Mouse (Mus musculus) left cerebral cortex, adult 2 months (tissue): ENCODE results near the gene Hacd3. TPM values are rescaled to one million over a fixed set of nuclear protein-coding genes. Genes with fewer than 3 reads are reported as not detected.

Experiments
- DNase-seq, 2 experiments: peaks; one replicate each; pipeline ENCODE4 v3.0.0; 2021 to 2022; ENCODE audit warnings: low spot score in 2 of 2, mixed read lengths in 1 of 2; ENCODE audit errors: extremely low spot score in 1 of 2
- H3K27ac ChIP-seq: fragments of 200-600 bp; 2 replicates; pipeline ENCODE4 v1.8.1; 2022
- H3K4me3 ChIP-seq: fragments of 200-600 bp; 2 replicates; pipeline ENCODE4 v1.8.1; 2022
- CTCF ChIP-seq: fragments of 200-600 bp; IDR thresholded peaks from 2 replicates; pipeline ENCODE4 v1.8.1; 2022; ENCODE audit warnings: antibody characterized with exemption, mild to moderate bottlenecking, moderate library complexity
- intact Hi-C: fragments of 180-260 bp; cut with DNase I; formaldehyde crosslinking; loops from one replicate; pipeline ENCODE4 v1.15.1; 2025
- total RNA-seq, 2 experiments: library from RNA; stranded (reverse); gene quantifications; 2 replicates each; pipeline ENCODE4 v1.2.3; 2021

Gene Hacd3
- total RNA-seq, 2 experiments from 2014 or later = 148 to 158 TPM

- H3K4me3 ChIP-seq = no peak overlapping the region
Measured at GRCm38 (mm10) chr9:64985037-64985794, 36.3 kb downstream of the Hacd3 start.

GRCm38 (mm10) chr9:64981904-64982303 lies 39.6 kb downstream of the Hacd3 start:
- Histone ChIP-seq H3K27ac (no peak overlapping the region), H3K4me3 (no peak overlapping the region)
- DNase-seq = no peak
- no peak for TF ChIP-seq CTCF
- intact Hi-C loops = no loop called here

More at GRCm38 (mm10) chr9:64985037-64985794, 36.3 kb downstream of the Hacd3 start:
- peak overlapping the region; percentile 50; the same call in 1 of the 2 replicates for H3K27ac ChIP-seq
- intact Hi-C loops = no loop called here
- no peak for DNase-seq
- TF ChIP-seq CTCF = no peak

GRCm38 (mm10) chr9:64980548-64980947 lies 40.9 kb downstream of the Hacd3 start:
- Histone ChIP-seq H3K27ac (no peak overlapping the region), H3K4me3 (no peak overlapping the region)
- intact Hi-C loops = no loop called here
- no peak for TF ChIP-seq CTCF
- no peak for DNase-seq

- DNase-seq = no peak
- intact Hi-C loops = loop anchor here (2.0 to 5.0 kb wide), 4 partner anchors 58 to 679 kb away; partner anchors contain the start of genes Dis3l and Tipin
- no peak for TF ChIP-seq CTCF
- Histone ChIP-seq H3K4me3 (peak overlapping the region; percentile 77), H3K27ac (peak overlapping the region; percentile 69)
Measured at GRCm38 (mm10) chr9:64960978-64961320, 60.5 kb downstream of the Hacd3 start.

GRCm38 (mm10) chr9:64960117-64960977 lies 61.1 kb downstream of the Hacd3 start, which contains the start of gene Ints14:
TSS of gene Ints14 (plus strand) at chr9:64960905.
- DNase-seq = peak; percentile 94 to 96
- peak within 1 kb of the TSS; percentile 77 for H3K4me3 ChIP-seq
- TF ChIP-seq CTCF = peak; percentile 88
- peak within 1 kb of the TSS; percentile 69 for H3K27ac ChIP-seq
- intact Hi-C loops = loop anchor here (2.0 to 5.0 kb wide), 4 partner anchors 58 to 678 kb away; partner anchors contain the start of genes Dis3l and Tipin

- H3K4me3 ChIP-seq = no peak overlapping the region
- no peak for TF ChIP-seq CTCF
- intact Hi-C loops = no loop called here
- H3K27ac ChIP-seq = no peak overlapping the region
- DNase-seq = no peak
Measured at GRCm38 (mm10) chr9:64957276-64957675, 64.2 kb downstream of the Hacd3 start.

- no peak for DNase-seq
- TF ChIP-seq CTCF = no peak
- Histone ChIP-seq H3K27ac (peak overlapping the region; percentile 34; the same call in 1 of the 2 replicates), H3K4me3 (peak overlapping the region; percentile 7; the same call in 1 of the 2 replicates)
- intact Hi-C loops = no loop called here
Measured at GRCm38 (mm10) chr9:64956337-64956736, 65.2 kb downstream of the Hacd3 start.

- no peak for TF ChIP-seq CTCF
- Histone ChIP-seq H3K4me3 (no peak overlapping the region), H3K27ac (no peak overlapping the region)
- intact Hi-C loops = no loop called here
- DNase-seq = no peak
Measured at GRCm38 (mm10) chr9:64953190-64953589, 68.3 kb downstream of the Hacd3 start.

GRCm38 (mm10) chr9:64952055-64952454 lies 69.4 kb downstream of the Hacd3 start:
- intact Hi-C loops = no loop called here
- Histone ChIP-seq H3K4me3 (no peak overlapping the region), H3K27ac (no peak overlapping the region)
- no peak for TF ChIP-seq CTCF
- DNase-seq = no peak

- no peak for TF ChIP-seq CTCF
- Histone ChIP-seq H3K4me3 (no peak within 1 kb of the TSS), H3K27ac (no peak within 1 kb of the TSS)
- intact Hi-C loops = no loop called here
- no peak for DNase-seq
Measured at GRCm38 (mm10) chr9:64951161-64951657, 70.3 kb downstream of the Hacd3 start, which contains the start of gene Slc24a1. TSS of gene Slc24a1 (minus strand) at chr9:64951607.

GRCm38 (mm10) chr9:64947483-64948095 lies 73.9 kb downstream of the Hacd3 start:
- no peak for DNase-seq
- intact Hi-C loops = loop anchor here (10.0 kb wide), 1 partner anchor 293 kb away; no protein-coding TSS in a partner anchor
- no peak overlapping the region for H3K4me3 ChIP-seq
- no peak overlapping the region for H3K27ac ChIP-seq
- no peak for TF ChIP-seq CTCF
